Mouse (Mus musculus): ENCODE measurements at regions not wholly inside any gene's neighbourhood (a gene's known extent, or its start where the extent isn't known, plus 50 kb on each side); places are given as distances from the start of the nearest gene placed in this dataset.

GRCm38 (mm10) chr19:23507256-23507851, 59.1 kb upstream of the Mamdc2 start:
- WGBS, result 6% methylated on average over 14 of the region's 14 CpGs
- Histone ChIP-seq H3K4me1 (replicated peaks) (peaks cover 16% of the 10 kb centered on the region), H3K36me3 (no peaks in the 10 kb centered on the region), H3K4me3 (no peak overlapping the region), H3K27me3 (no peaks in the 10 kb centered on the region), H3K27ac (replicated peaks) (peak overlapping the region; percentile 25), H3K4me2 (peak overlapping the region; percentile 41), H3K9ac (no peak overlapping the region), H3K9me3 (no peaks in the 10 kb centered on the region)
- ATAC-seq (ENCODE audit: low read depth), result peak; percentile 36; the same call in 1 of the 2 replicates
